Comparison of ENCODE assay signal across 23 mouse cellular contexts in the genomic region with DNA sequence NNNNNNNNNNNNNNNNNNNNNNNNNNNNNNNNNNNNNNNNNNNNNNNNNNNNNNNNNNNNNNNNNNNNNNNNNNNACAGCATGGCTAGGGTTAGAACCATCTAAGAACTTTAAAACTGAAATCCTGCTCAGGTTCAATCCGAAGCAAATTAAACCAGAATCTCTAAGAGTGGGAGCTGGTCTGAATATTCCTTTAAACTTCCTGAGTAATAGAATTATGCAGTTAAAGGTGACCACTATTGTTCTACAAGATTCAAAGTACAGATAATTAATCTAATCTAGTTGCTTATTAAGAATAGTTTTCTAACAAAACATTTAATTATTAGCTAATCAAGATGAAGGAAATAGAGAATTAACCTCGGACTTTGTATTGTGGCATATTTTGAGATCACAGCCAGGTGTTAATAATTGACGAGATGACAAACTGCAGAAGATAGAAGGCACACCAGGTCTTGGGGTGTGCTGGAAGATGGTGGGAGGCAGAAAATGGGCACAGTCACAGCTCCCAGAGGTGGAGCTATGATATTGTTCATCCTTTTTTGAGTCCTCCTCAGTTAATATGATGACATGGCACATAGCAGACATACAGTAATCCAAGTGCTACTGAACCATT.
DNase-seq lines count a peak whose midpoint lies in the region; ATAC-seq and TF ChIP-seq lines count a peak whose summit lies in the region.
"Had no signal": no experiment of that assay in that cellular context is flagged by ENCODE, and none has a peak within 500 bp of the region (broad histone marks: within the 10 kb centered on the region; RNA-seq: fewer than 3 reads in every experiment).

No protein-coding gene starts in this region.

- H3K36me3 ChIP-seq in liver, adult 2 months (ENCODE audit: control insufficient read depth, insufficient read depth, low read length): no peaks in the 10 kb centered on the region
- no peaks in the 10 kb centered on the region for H3K36me3 ChIP-seq in liver, postnatal 0 days (replicated peaks; ENCODE audit: insufficient read depth, low read length)
- H3K36me3 ChIP-seq in intestine, postnatal 0 days (ENCODE audit: control insufficient read depth, insufficient read depth): no peaks in the 10 kb centered on the region
- no peaks in the 10 kb centered on the region for H3K36me3 ChIP-seq in kidney, embryonic 16.5 days (ENCODE audit: insufficient read depth, low read length)
- H3K36me3 ChIP-seq in stomach, postnatal 0 days (ENCODE audit: control insufficient read depth, insufficient read depth, low read length): no peaks in the 10 kb centered on the region
- H3K36me3 ChIP-seq: embryonic facial prominence, embryonic 15.5 days; forebrain, embryonic 15.5 days; heart, embryonic 15.5 days; hindbrain, embryonic 10.5 days had no signal

- TF ChIP-seq EP300 in liver, postnatal 0 days (IDR thresholded peaks at IDR 0.05; ENCODE audit: low read depth): no peak
- TF ChIP-seq EP300 in stomach, postnatal 0 days (optimal IDR thresholded peaks at IDR 0.05): no peak

- H3K4me2 ChIP-seq in liver, postnatal 0 days (ENCODE audit: low read depth, low read length): no peak overlapping the region
- no peak overlapping the region for H3K4me2 ChIP-seq in intestine, postnatal 0 days (replicated peaks; ENCODE audit: low read depth)
- H3K4me2 ChIP-seq in kidney, embryonic 16.5 days (replicated peaks; ENCODE audit: low read depth, low read length): no peak overlapping the region
- no peak overlapping the region for H3K4me2 ChIP-seq in stomach, postnatal 0 days (replicated peaks; ENCODE audit: low read depth)
- H3K4me2 ChIP-seq: embryonic facial prominence, embryonic 15.5 days; forebrain, embryonic 15.5 days; heart, embryonic 11.5 days; heart, embryonic 15.5 days; hindbrain, embryonic 14.5 days had no signal

- no peak overlapping the region for H3K27ac ChIP-seq in liver, adult 2 months (replicated peaks; ENCODE audit: insufficient read depth, low read depth, low read length)
- H3K27ac ChIP-seq in liver, postnatal 0 days (ENCODE audit: low read depth): no peak overlapping the region
- H3K27ac ChIP-seq in intestine, postnatal 0 days (ENCODE audit: low read depth, low read length): no peak overlapping the region
- H3K27ac ChIP-seq in kidney, embryonic 16.5 days (ENCODE audit: low read length): no peak overlapping the region
- no peak overlapping the region for H3K27ac ChIP-seq in stomach, postnatal 0 days (replicated peaks)
- H3K27ac ChIP-seq: embryonic facial prominence, embryonic 15.5 days; forebrain, embryonic 15.5 days; heart, adult 2 months; heart, embryonic 15.5 days; hindbrain, embryonic 10.5 days; hindbrain, embryonic 14.5 days had no signal

- no peaks in the 10 kb centered on the region for H3K79me2 ChIP-seq in liver, adult 2 months (ENCODE audit: control insufficient read depth, insufficient read depth, low read length)

- H3K4me3 ChIP-seq in liver, adult 2 months (ENCODE audit: insufficient read depth, low read depth, low read length): no peak overlapping the region
- H3K4me3 ChIP-seq in liver, postnatal 0 days (ENCODE audit: low read depth, low read length): no peak overlapping the region
- H3K4me3 ChIP-seq in intestine, postnatal 0 days (ENCODE audit: low read depth, low read length): no peak overlapping the region
- no peak overlapping the region for H3K4me3 ChIP-seq in kidney, embryonic 16.5 days (ENCODE audit: low read length)
- no peak overlapping the region for H3K4me3 ChIP-seq in stomach, postnatal 0 days (ENCODE audit: low read depth, low read length)
- H3K4me3 ChIP-seq: embryonic facial prominence, embryonic 15.5 days; forebrain, embryonic 15.5 days; heart, adult 2 months; heart, embryonic 15.5 days; hindbrain, embryonic 10.5 days had no signal

- H3K4me1 ChIP-seq in liver, adult 2 months (ENCODE audit: control insufficient read depth, insufficient read depth, low read length): no peaks in the 10 kb centered on the region; the same call in 1 of the 2 replicates
- no peaks in the 10 kb centered on the region for H3K4me1 ChIP-seq in liver, postnatal 0 days (ENCODE audit: insufficient read depth)
- H3K4me1 ChIP-seq in intestine, postnatal 0 days (replicated peaks; ENCODE audit: control insufficient read depth, insufficient read depth, low read length): no peaks in the 10 kb centered on the region
- H3K4me1 ChIP-seq in kidney, embryonic 16.5 days (ENCODE audit: insufficient read depth, low read length): no peaks in the 10 kb centered on the region
- H3K4me1 ChIP-seq in stomach, postnatal 0 days (replicated peaks; ENCODE audit: control insufficient read depth, insufficient read depth): no peaks in the 10 kb centered on the region
- H3K4me1 ChIP-seq: embryonic facial prominence, embryonic 15.5 days; forebrain, embryonic 15.5 days; heart, embryonic 15.5 days; hindbrain, embryonic 10.5 days had no signal

- H3K27me3 ChIP-seq in liver, adult 2 months (ENCODE audit: control insufficient read depth, insufficient read depth, low read length): no peaks in the 10 kb centered on the region
- H3K27me3 ChIP-seq in liver, postnatal 0 days (ENCODE audit: insufficient read depth, low read length): no peaks in the 10 kb centered on the region
- H3K27me3 ChIP-seq in intestine, postnatal 0 days (replicated peaks; ENCODE audit: control insufficient read depth, insufficient read depth, low read length): no peaks in the 10 kb centered on the region
- no peaks in the 10 kb centered on the region for H3K27me3 ChIP-seq in kidney, embryonic 16.5 days (ENCODE audit: insufficient read depth, low read length)
- no peaks in the 10 kb centered on the region for H3K27me3 ChIP-seq in stomach, postnatal 0 days (ENCODE audit: control insufficient read depth, insufficient read depth, low read length)
- H3K27me3 ChIP-seq: CH12.LX; embryonic facial prominence, embryonic 15.5 days; forebrain, embryonic 15.5 days; heart, embryonic 15.5 days; Patski had no signal

- WGBS in liver, adult 2 months: 55% methylated on average over 3 of the region's 3 CpGs
- WGBS in liver, postnatal 0 days (ENCODE audit: insufficient replicate concordance): 67% methylated on average over 3 of the region's 3 CpGs
- 59% methylated on average over 3 of the region's 3 CpGs for WGBS in intestine, postnatal 0 days
- 67% methylated on average over 3 of the region's 3 CpGs for WGBS in kidney, embryonic 16.5 days
- 77% methylated on average over 3 of the region's 3 CpGs for WGBS in stomach, postnatal 0 days

- no peak for TF ChIP-seq CTCF in liver, adult 2 months (IDR thresholded peaks at IDR 0.05; ENCODE audit: low read depth, low read length)
- TF ChIP-seq CTCF in liver, postnatal 0 days (IDR thresholded peaks at IDR 0.05; ENCODE audit: low read depth): no peak
- no peak for TF ChIP-seq CTCF in intestine, postnatal 0 days (IDR thresholded peaks at IDR 0.05; ENCODE audit: low read depth)
- TF ChIP-seq CTCF in stomach, postnatal 0 days (IDR thresholded peaks at IDR 0.05; ENCODE audit: low read depth): no peak

- no peak for TF ChIP-seq POLR2A in liver, adult 2 months (IDR thresholded peaks at IDR 0.05; ENCODE audit: extremely low read depth, insufficient read depth, low read length)

- peak; percentile 86 for DNase-seq in liver, adult 2 months (ENCODE audit: extremely low read depth, low read depth, low spot score)
- DNase-seq in liver, postnatal 0 days: no peak
- DNase-seq in kidney, postnatal 25 days: peak; percentile 5 to 35
- DNase-seq in stomach, postnatal 0 days (ENCODE audit: low spot score): no peak
- DNase-seq: adrenal gland, adult 2 months; adrenal gland, postnatal 25 days; cerebellum, adult 18-20 months; cerebellum, adult 9-11 months; cerebellum, postnatal 36 days; heart, adult 2 months had no signal

- no peak overlapping the region for H3K9ac ChIP-seq in liver, adult 2 months (ENCODE audit: low read depth, low read length)
- H3K9ac ChIP-seq in liver, postnatal 0 days (replicated peaks): no peak overlapping the region
- no peak overlapping the region for H3K9ac ChIP-seq in intestine, postnatal 0 days (ENCODE audit: low read depth, low read length)
- H3K9ac ChIP-seq in kidney, embryonic 16.5 days (replicated peaks; ENCODE audit: low read length): no peak overlapping the region
- no peak overlapping the region for H3K9ac ChIP-seq in stomach, postnatal 0 days (ENCODE audit: low read length)
- H3K9ac ChIP-seq: embryonic facial prominence, embryonic 15.5 days; forebrain, embryonic 15.5 days; heart, embryonic 15.5 days; hindbrain, embryonic 14.5 days had no signal

- ATAC-seq in liver, postnatal 0 days: no peak
- peak; percentile 49; the same call in 1 of the 2 replicates for ATAC-seq in intestine, postnatal 0 days
- ATAC-seq in kidney, embryonic 16.5 days (ENCODE audit: low FRiP score, low TSS enrichment): peak; percentile 92; the same call in 1 of the 2 replicates
- ATAC-seq in monocyte, adult 5-6 weeks (replicated peaks; ENCODE audit: insufficient number of reproducible peaks, low FRiP score, low TSS enrichment, poor library complexity, severe bottlenecking): no peak
- ATAC-seq in erythroblast, adult 5-6 weeks (replicated peaks; ENCODE audit: low FRiP score, poor library complexity, severe bottlenecking): no peak
- ATAC-seq in stomach, postnatal 0 days (ENCODE audit: low FRiP score, low TSS enrichment): no peak
- ATAC-seq: activated CD4-positive, CD25-positive, alpha-beta regulatory T cell, adult 4 months; forebrain, embryonic 15.5 days; Patski had no signal

- 0 out of 2 replicates have a peak, but pooled peaks cover under 1% of the 10 kb centered on the region for H3K9me3 ChIP-seq in liver, postnatal 0 days (ENCODE audit: low read length)
- no peaks in the 10 kb centered on the region for H3K9me3 ChIP-seq in intestine, postnatal 0 days (ENCODE audit: control insufficient read depth)
- H3K9me3 ChIP-seq in kidney, embryonic 16.5 days (ENCODE audit: low read length): no peaks in the 10 kb centered on the region
- no peaks in the 10 kb centered on the region for H3K9me3 ChIP-seq in stomach, postnatal 0 days (ENCODE audit: control insufficient read depth, low read length)
- H3K9me3 ChIP-seq: embryonic facial prominence, embryonic 15.5 days; forebrain, embryonic 15.5 days; heart, embryonic 15.5 days; hindbrain, embryonic 10.5 days had no signal

Comparison
In these comparisons a context has a peak if more than half of its experiments do, and no peak if none do; other contexts are left out.
1. DNase-seq: peak in liver, adult 2 months (single experiment) and kidney, postnatal 25 days (2 of 2); none in liver, postnatal 0 days (single experiment) and stomach, postnatal 0 days (single experiment).
2. ATAC-seq: peak in intestine, postnatal 0 days (single experiment) and kidney, embryonic 16.5 days (single experiment); none in liver, postnatal 0 days (single experiment), monocyte, adult 5-6 weeks (single experiment), erythroblast, adult 5-6 weeks (single experiment) and stomach, postnatal 0 days (single experiment).